Mouse (Mus musculus): ENCODE results near the gene Hnrnpab.
A peak's percentile ranks its signal among the peaks of the same experiment; 100 is the strongest.

Hnrnpab gene

DNA sequence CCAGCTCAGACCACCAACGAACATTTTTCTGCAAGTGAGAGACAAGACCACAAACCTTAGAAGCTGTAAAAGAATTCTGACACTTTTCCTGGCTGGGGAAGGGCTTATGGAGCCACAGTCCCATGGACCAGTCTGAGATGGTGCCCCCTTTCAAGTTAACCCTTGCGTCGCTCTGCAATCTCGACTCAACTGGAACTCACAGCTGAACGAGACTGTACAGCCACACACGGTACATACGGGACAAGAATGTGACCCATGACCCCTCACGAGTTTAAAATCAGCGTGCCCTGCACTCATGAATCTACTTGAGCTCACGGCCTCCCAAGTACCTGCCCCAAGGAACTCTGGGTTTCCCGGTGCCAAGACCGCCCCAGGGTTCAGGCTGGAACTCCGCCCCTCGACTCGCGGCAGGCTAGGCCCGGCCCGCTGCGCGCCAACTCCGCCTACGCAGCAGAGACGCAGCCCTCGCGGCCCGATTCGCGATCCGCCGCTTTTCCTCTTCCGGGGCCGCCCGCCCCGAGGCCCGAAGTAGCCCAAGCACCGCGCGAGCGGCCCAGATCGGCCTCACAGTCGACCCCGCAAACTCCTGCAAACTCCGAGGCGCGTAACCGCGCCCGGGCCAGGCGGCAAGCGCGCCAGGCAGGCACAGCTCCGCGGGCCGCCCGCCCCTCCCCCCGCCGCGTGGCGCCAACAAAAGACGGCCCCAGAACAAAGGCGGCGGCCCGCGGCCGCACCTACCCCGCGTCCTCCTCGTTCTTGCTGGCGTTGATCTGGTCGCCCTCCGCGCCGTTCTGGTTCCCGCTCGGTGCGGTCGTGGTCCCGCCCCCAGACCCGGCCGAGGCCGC is 823 bp downstream of the Hnrnpab start:
- Histone ChIP-seq H3K36me3 (ENCODE audit: insufficient read depth, low read length) (peaks cover 49% of the 10 kb centered on the region), H3K4me1 (replicated peaks; ENCODE audit: low read depth, low read length) (peaks cover 66% of the 10 kb centered on the region), H3K27me3 (ENCODE audit: insufficient read depth, low read length) (no peaks in the 10 kb centered on the region), H3K9me3 (ENCODE audit: low read length) (no peaks in the 10 kb centered on the region), H3K4me3 (replicated peaks; ENCODE audit: low read length) (peak overlapping the region; percentile 96)
- TF ChIP-seq NANOG (IDR thresholded peaks at IDR 0.05; ENCODE audit: borderline replicate concordance, low read length) (no peak), POU5F1 (IDR thresholded peaks at IDR 0.05; ENCODE audit: borderline replicate concordance, low read length) (no peak), CTCF (conservative IDR thresholded peaks at IDR 0.05; ENCODE audit: low read length) (no peak)

GRCm38 (mm10) chr11:51602253-51602652 is 4.4 kb downstream of the Hnrnpab start:
- H3K27me3 ChIP-seq (ENCODE audit: insufficient read depth, low read length): no peaks in the 10 kb centered on the region
- no peak for TF ChIP-seq NANOG (IDR thresholded peaks at IDR 0.05; ENCODE audit: borderline replicate concordance, low read length)
- TF ChIP-seq POU5F1 (IDR thresholded peaks at IDR 0.05; ENCODE audit: borderline replicate concordance, low read length): no peak
- TF ChIP-seq CTCF (conservative IDR thresholded peaks at IDR 0.05; ENCODE audit: low read length): no peak
- peak overlapping the region; percentile 96 for H3K4me3 ChIP-seq (replicated peaks; ENCODE audit: low read length)
- peaks cover 82% of the 10 kb centered on the region for H3K4me1 ChIP-seq (replicated peaks; ENCODE audit: low read depth, low read length)
- no peaks in the 10 kb centered on the region for H3K9me3 ChIP-seq (ENCODE audit: low read length)
- H3K36me3 ChIP-seq (ENCODE audit: insufficient read depth, low read length): peaks cover 85% of the 10 kb centered on the region

- Histone ChIP-seq H3K4me3 (replicated peaks; ENCODE audit: low read length) (no peak overlapping the region), H3K27me3 (ENCODE audit: insufficient read depth, low read length) (no peaks in the 10 kb centered on the region), H3K4me1 (replicated peaks; ENCODE audit: low read depth, low read length) (peaks cover 78% of the 10 kb centered on the region), H3K36me3 (ENCODE audit: insufficient read depth, low read length) (peaks cover 100% of the 10 kb centered on the region), H3K9me3 (ENCODE audit: low read length) (no peaks in the 10 kb centered on the region)
- TF ChIP-seq NANOG (IDR thresholded peaks at IDR 0.05; ENCODE audit: borderline replicate concordance, low read length): no peak
- TF ChIP-seq CTCF (conservative IDR thresholded peaks at IDR 0.05; ENCODE audit: low read length): no peak
- TF ChIP-seq POU5F1 (IDR thresholded peaks at IDR 0.05; ENCODE audit: borderline replicate concordance, low read length): no peak
Observed at GRCm38 (mm10) chr11:51597553-51597952, 9.1 kb downstream of the Hnrnpab start.

GRCm38 (mm10) chr11:51595459-51596083 is 11.1 kb downstream of the Hnrnpab start:
- Histone ChIP-seq H3K4me3 (replicated peaks; ENCODE audit: low read length) (no peak overlapping the region), H3K9me3 (ENCODE audit: low read length) (no peaks in the 10 kb centered on the region), H3K36me3 (ENCODE audit: insufficient read depth, low read length) (peaks cover 100% of the 10 kb centered on the region), H3K27me3 (ENCODE audit: insufficient read depth, low read length) (no peaks in the 10 kb centered on the region), H3K4me1 (replicated peaks; ENCODE audit: low read depth, low read length) (peaks cover 74% of the 10 kb centered on the region)
- no peak for TF ChIP-seq CTCF (conservative IDR thresholded peaks at IDR 0.05; ENCODE audit: low read length)
- TF ChIP-seq NANOG (IDR thresholded peaks at IDR 0.05; ENCODE audit: borderline replicate concordance, low read length): no peak
- TF ChIP-seq POU5F1 (IDR thresholded peaks at IDR 0.05; ENCODE audit: borderline replicate concordance, low read length): no peak

DNA sequence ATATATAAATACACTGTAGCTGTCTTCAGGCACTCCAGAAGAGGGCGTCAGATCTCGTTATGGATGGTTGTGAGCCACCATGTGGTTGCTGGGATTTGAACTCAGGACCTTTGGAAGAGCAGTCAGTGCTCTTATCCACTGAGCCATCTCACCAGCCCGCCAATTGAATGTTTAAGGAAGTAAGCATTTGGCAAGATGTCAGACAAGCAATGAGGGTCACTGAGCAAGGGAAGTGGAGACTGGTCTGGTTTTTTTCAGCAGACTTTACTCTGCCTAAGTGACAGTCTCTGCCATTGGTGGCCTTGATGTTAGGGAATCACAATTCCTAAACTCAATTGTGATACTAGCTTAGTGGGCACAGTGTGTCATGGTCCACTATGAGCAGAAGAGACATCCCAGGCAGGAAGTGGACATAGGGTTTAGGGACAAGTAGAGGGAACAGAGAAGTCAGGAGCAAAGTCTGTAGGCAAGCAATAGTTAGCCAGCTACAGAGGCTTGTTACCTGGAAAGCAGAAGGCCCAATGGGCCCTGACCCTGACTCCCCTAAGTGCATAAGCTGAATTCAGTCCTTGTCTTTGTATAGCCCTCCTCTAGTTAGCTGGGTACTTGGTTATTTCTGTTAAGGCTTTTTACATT is 11.8 kb downstream of the Hnrnpab start:
- Histone ChIP-seq H3K4me3 (replicated peaks; ENCODE audit: low read length) (no peak overlapping the region), H3K9me3 (ENCODE audit: low read length) (no peaks in the 10 kb centered on the region), H3K27me3 (ENCODE audit: insufficient read depth, low read length) (no peaks in the 10 kb centered on the region), H3K36me3 (ENCODE audit: insufficient read depth, low read length) (peaks cover 100% of the 10 kb centered on the region), H3K4me1 (replicated peaks; ENCODE audit: low read depth, low read length) (peaks cover 68% of the 10 kb centered on the region)
- TF ChIP-seq CTCF (conservative IDR thresholded peaks at IDR 0.05; ENCODE audit: low read length) (no peak), POU5F1 (IDR thresholded peaks at IDR 0.05; ENCODE audit: borderline replicate concordance, low read length) (no peak), NANOG (IDR thresholded peaks at IDR 0.05; ENCODE audit: borderline replicate concordance, low read length) (no peak)

GRCm38 (mm10) chr11:51593849-51594248 is 12.8 kb downstream of the Hnrnpab start:
- Histone ChIP-seq H3K4me1 (replicated peaks; ENCODE audit: low read depth, low read length) (peaks cover 59% of the 10 kb centered on the region), H3K4me3 (replicated peaks; ENCODE audit: low read length) (no peak overlapping the region), H3K9me3 (ENCODE audit: low read length) (no peaks in the 10 kb centered on the region), H3K36me3 (ENCODE audit: insufficient read depth, low read length) (peaks cover 100% of the 10 kb centered on the region), H3K27me3 (ENCODE audit: insufficient read depth, low read length) (no peaks in the 10 kb centered on the region)
- TF ChIP-seq NANOG (IDR thresholded peaks at IDR 0.05; ENCODE audit: borderline replicate concordance, low read length) (no peak), CTCF (conservative IDR thresholded peaks at IDR 0.05; ENCODE audit: low read length) (no peak), POU5F1 (IDR thresholded peaks at IDR 0.05; ENCODE audit: borderline replicate concordance, low read length) (no peak)

GRCm38 (mm10) chr11:51593368-51593767 is 13.3 kb downstream of the Hnrnpab start:
- Histone ChIP-seq H3K4me3 (replicated peaks; ENCODE audit: low read length) (no peak overlapping the region), H3K4me1 (replicated peaks; ENCODE audit: low read depth, low read length) (peaks cover 54% of the 10 kb centered on the region), H3K9me3 (ENCODE audit: low read length) (no peaks in the 10 kb centered on the region), H3K27me3 (ENCODE audit: insufficient read depth, low read length) (no peaks in the 10 kb centered on the region), H3K36me3 (ENCODE audit: insufficient read depth, low read length) (peaks cover 100% of the 10 kb centered on the region)
- TF ChIP-seq POU5F1 (IDR thresholded peaks at IDR 0.05; ENCODE audit: borderline replicate concordance, low read length): no peak
- no peak for TF ChIP-seq NANOG (IDR thresholded peaks at IDR 0.05; ENCODE audit: borderline replicate concordance, low read length)
- no peak for TF ChIP-seq CTCF (conservative IDR thresholded peaks at IDR 0.05; ENCODE audit: low read length)

GRCm38 (mm10) chr11:51591915-51592314 is 14.7 kb downstream of the Hnrnpab start:
- Histone ChIP-seq H3K36me3 (ENCODE audit: insufficient read depth, low read length) (peaks cover 100% of the 10 kb centered on the region), H3K4me1 (replicated peaks; ENCODE audit: low read depth, low read length) (peaks cover 53% of the 10 kb centered on the region), H3K27me3 (ENCODE audit: insufficient read depth, low read length) (no peaks in the 10 kb centered on the region), H3K9me3 (ENCODE audit: low read length) (no peaks in the 10 kb centered on the region), H3K4me3 (replicated peaks; ENCODE audit: low read length) (no peak overlapping the region)
- TF ChIP-seq CTCF (conservative IDR thresholded peaks at IDR 0.05; ENCODE audit: low read length) (no peak), POU5F1 (IDR thresholded peaks at IDR 0.05; ENCODE audit: borderline replicate concordance, low read length) (no peak)
